Mouse (Mus musculus) MN1 (cell line): ENCODE results near the gene Amhr2.

Experiments
- DNase-seq: peaks from one replicate; pipeline ENCODE4 v3.0.0-alpha.2; 2016; ENCODE audit warnings: low spot score

Gene Amhr2

GRCm38 (mm10) chr15:102471295-102471645 lies 26.1 kb downstream of the Amhr2 start:
- peak; percentile 83 for DNase-seq

DNA sequence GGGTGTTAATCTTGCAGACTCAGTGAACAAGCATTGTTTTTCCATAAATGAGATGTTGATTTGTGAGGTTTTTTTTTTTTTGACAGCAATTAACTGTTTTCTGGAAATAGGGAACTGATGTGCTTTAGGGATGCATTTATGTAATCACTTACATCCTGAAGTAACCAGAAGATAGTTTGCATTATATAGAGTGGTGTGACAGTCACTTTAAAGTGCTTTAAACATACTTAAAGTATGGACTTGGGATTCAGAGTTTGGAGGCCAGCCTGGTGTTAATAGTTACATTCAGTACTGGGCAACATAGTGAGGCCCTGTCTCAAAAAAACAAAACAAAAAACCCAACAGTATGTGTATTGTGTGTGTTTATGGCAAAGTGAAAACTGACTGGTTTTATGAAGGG lies 26.6 kb downstream of the Amhr2 start:
- no peak for DNase-seq

- DNase-seq: peak; percentile 49
Measured at GRCm38 (mm10) chr15:102473246-102473645, 28.1 kb downstream of the Amhr2 start.

DNA sequence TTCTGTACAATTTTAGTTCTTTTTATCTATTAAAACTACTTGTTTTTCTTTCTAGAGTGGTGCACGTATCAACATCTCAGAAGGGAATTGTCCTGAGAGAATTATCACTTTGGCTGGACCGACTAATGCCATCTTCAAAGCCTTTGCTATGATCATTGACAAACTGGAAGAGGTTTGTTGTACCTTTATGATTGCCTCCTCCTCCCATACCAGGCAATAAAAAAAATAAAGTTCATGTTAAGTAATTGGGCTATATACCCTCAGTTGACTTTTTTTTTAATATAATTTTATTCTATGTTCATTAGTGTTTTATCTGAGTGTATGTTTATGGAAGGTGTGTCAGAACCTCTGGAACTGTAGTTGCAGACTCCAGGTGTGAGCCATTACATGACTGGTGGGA lies 29.4 kb downstream of the Amhr2 start:
- no peak for DNase-seq

- no peak for DNase-seq
Measured at GRCm38 (mm10) chr15:102483136-102483535, 38.0 kb downstream of the Amhr2 start.

- DNase-seq: no peak
Measured at GRCm38 (mm10) chr15:102485853-102486252, 40.7 kb downstream of the Amhr2 start.

DNA sequence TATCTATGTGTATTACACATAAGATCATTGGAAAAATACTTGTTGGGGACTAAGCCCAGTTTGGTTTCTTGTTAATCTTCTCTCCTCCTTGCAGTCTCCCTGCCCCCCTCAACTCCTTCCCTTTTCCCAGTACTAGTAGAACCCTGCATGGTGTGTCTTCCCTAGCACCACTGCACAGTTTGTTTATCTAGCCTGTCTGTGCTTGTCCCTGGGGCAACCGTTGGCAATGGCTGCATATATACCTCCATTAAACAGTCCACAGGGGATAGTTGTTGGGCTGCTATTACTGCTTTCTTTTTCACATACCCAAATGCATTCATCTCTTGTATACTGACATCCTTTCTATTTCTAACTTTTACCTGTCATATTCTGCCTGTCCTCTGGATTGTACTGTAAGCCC lies 42.5 kb downstream of the Amhr2 start:
- no peak for DNase-seq

- no peak for DNase-seq
Measured at GRCm38 (mm10) chr15:102498322-102498721, 53.2 kb downstream of the Amhr2 start.

DNA sequence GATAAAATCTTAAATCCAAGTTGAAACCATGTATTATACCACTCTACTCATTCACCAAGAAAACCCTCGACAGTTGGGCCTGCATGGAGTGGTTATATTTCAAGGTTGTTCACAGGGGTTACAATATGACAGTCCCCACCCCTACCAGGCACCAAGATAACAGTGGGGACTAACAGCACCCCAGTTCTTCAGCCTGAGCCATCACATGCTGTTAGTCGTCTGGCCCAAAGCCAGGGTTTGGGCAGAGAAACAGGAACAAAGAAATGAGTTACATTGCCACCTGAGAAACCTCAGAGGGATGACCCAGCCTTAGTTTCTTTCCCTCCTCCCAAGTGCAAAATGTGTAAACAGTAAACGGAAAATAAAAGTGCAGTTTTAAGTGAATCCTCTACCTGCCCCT lies 54.2 kb downstream of the Amhr2 start:
- DNase-seq: no peak

DNA sequence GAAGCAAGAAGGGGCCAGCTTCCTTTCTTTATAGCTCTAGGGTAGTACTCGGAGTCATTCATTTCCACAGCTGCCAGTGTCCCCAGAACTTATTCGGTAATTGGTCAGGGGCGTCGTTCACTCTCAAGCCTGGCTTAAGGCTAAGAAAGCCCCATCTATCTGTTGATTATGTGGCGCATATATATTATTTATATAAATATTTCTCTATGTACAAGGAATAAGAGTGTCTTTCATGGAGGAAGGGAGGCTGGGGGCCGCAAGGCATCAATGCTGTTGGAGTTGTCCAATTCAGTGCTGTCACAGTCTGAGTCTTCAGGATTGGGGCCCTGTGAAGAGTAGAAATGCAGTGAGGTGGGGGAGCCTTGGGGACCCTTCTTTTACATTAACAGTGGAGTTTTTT lies 54.7 kb downstream of the Amhr2 start:
- no peak for DNase-seq

DNA sequence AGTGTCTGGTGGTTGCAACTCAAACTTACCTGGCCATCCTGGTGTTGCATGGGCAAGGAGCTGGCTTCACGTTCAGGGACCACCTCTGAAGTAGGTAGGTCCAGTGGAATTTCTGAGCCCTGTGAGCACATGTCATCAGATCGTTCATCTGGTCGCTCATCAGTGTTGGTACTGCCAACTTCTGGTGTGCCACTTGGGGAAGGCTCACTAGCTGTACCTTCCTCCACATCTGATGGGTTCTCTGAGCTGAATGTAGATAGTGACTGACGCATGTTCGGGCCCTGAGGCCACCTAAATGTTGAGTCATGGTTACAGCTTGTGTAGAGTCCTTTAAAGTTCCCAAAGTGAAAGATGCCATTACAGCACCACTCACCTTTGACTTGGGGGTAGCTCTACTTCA lies 55.3 kb downstream of the Amhr2 start:
- DNase-seq: no peak

DNA sequence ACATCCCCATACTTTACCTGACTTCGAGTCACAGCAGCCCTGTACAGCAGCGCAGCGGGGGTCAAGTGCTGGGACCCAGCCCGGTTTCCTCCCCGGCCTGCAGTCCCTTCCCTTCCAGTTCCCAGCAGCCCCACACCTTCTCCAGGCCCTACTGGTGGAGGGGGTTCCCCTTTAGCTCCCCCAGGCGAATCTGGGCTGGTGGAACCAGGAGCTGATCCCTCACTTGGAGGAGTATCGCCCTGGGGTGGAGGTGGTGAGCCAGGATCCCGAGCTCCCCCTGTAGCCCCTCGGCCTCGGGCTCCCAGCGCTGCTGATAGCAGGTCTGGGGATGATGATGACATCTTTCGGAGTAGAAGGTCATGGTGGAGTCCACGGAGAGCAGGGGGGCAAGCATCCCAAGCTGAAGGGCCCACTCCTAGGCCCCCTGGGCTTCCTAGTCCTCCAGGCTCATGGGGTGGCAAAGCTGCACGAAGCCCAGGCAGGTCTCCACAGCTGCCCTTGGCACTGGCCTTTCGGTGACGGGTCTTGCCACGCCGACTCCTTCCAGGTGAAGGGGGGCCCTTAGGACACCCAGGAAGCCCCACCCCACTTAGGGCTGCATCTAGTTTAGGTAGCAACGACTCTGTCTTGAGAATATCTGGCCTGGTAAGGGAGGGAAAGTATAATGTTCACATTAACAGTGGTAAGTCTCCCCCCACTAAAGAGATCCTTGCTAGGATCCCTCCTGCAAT lies 56.1 kb downstream of the Amhr2 start:
- no peak for DNase-seq

DNA sequence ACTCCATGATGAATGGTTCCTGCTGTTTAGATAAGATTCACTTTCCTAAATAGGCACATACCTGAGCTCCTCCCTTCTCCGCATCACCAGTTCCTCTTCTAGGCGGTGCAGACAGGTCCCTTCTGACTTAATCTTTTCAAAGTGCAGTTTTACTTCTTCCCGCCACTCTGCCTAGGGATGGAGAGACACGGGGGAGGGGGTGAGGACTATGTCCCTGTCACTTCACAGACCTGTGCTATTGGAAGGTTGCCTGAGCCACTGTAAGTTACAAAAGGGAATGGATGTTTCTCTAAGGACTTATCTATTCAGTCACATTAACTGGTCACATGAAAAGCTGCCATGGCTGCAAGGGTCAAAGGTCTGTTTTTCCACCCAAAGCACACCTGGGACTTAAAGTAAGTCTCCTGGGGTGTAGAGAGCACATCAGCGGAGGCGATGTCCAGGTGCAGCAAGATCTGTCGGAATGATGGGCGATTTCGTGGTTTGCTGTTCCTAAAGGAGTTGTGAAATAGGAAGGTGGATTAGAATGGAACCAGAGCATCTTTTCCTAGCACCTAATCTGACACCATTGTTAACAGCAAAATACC lies 57.2 kb downstream of the Amhr2 start:
- DNase-seq: no peak

DNA sequence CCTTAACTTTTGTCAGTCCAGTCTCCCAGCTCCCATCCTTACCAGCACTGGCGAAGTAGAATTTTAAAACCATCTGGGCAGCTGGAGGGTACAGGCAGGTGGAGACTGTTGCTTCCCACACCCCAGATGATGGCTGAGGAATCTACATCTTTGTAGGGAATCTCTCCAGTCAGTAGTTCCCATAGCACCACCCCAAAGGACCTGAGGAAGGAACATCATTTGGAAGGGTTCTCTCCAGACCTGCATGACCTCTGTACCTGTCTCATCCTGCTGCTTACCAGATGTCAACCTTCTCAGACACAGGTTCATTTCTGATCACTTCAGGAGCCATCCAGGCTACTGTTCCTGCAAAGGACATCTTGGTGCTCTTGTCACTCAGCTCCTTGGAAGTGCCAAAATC lies 58.3 kb downstream of the Amhr2 start, which contains the start of gene Gm10337:
TSS of gene Gm10337 (plus strand) at position 276 of the 400 bp plus-strand sequence.
- no peak for DNase-seq
